Mouse (Mus musculus) midbrain, embryonic 13.5 days (tissue): Measurements from ENCODE around the gene Kank4. TPM values are rescaled to one million over a fixed set of nuclear protein-coding genes. Genes with fewer than 3 reads are reported as not detected.
"Not testable (repeated sequence)": the region's sequence is repeated elsewhere in the genome, so short reads cannot be mapped to it uniquely, and the experiment has no call there.

Source experiments
- ATAC-seq: fragments of 200-750 bp; cut with Nextera tagmentation; 2 replicates; pipeline ENCODE4 v1.8.0; 2017; ENCODE audit warnings: mild to moderate bottlenecking, moderate TSS enrichment, moderate library complexity
- H3K27ac ChIP-seq: fragments of 300-500 bp; sonication (generic); 2 replicates; pipeline ENCODE4 v1.5.1; 2015; ENCODE audit warnings: inconsistent platforms, mild to moderate bottlenecking, moderate library complexity
- H3K27me3 ChIP-seq: fragments of 300-500 bp; sonication (generic); 2 replicates; pipeline ENCODE4 v1.6.1; 2015; ENCODE audit warnings: mild to moderate bottlenecking, inconsistent platforms
- H3K36me3 ChIP-seq: fragments of 300-500 bp; sonication (generic); 2 replicates; pipeline ENCODE4 v1.6.1; 2015; ENCODE audit warnings: mild to moderate bottlenecking, inconsistent platforms
- H3K4me1 ChIP-seq: fragments of 300-500 bp; sonication (generic); replicated peaks from 2 replicates; pipeline ENCODE4 v1.6.1; 2015; ENCODE audit warnings: inconsistent platforms
- H3K4me2 ChIP-seq: fragments of 300-500 bp; sonication (generic); replicated peaks from 2 replicates; pipeline ENCODE4 v1.6.1; 2015; ENCODE audit warnings: moderate library complexity, mild to moderate bottlenecking, inconsistent platforms
- H3K4me3 ChIP-seq: fragments of 300-500 bp; sonication (generic); replicated peaks from 2 replicates; pipeline ENCODE4 v1.5.1; 2015; ENCODE audit warnings: mild to moderate bottlenecking, inconsistent platforms
- H3K9ac ChIP-seq: fragments of 300-500 bp; sonication (generic); replicated peaks from 2 replicates; pipeline ENCODE4 v1.6.1; 2015; ENCODE audit warnings: mild to moderate bottlenecking, inconsistent platforms
- H3K9me3 ChIP-seq: fragments of 300-500 bp; sonication (generic); 2 replicates; pipeline ENCODE4 v1.6.1; 2016; ENCODE audit warnings: mild to moderate bottlenecking, inconsistent platforms
- WGBS: fragments of 180-500 bp; shearing (Covaris S2); methylation state at CpG from one replicate; pipeline ENCODE4 v1.1.7; 2015; 5-methylcytosine and 5-hydroxymethylcytosine counted together
- polyA plus RNA-seq: library from polyadenylated mRNA; unstranded; fragments of >200 nt; fragmentation: Nextera tagmentation; extraction: Ambion mirVana; gene quantifications from 2 replicates; pipeline ENCODE4 v1.2.1, GENCODE M21; 2015

Gene Kank4
- polyA plus RNA-seq, 1 experiment from 2014 or later: 0.19 TPM

GRCm38 (mm10) chr4:98845687-98846125 is 28.4 kb upstream of the Kank4 start:
- no peaks in the 10 kb centered on the region for H3K27me3 ChIP-seq
- no peak overlapping the region for H3K4me2 ChIP-seq
- no peak overlapping the region for H3K27ac ChIP-seq
- H3K4me3 ChIP-seq: no peak overlapping the region
- H3K9ac ChIP-seq: no peak overlapping the region
- H3K4me1 ChIP-seq: peaks cover 2% of the 10 kb centered on the region
- 80% methylated on average over 8 of the region's 8 CpGs for WGBS
- H3K36me3 ChIP-seq: no peaks in the 10 kb centered on the region
- ATAC-seq: 0 out of 2 replicates have a peak, but pooled peaks have one; percentile 30
- no peaks in the 10 kb centered on the region for H3K9me3 ChIP-seq

DNA sequence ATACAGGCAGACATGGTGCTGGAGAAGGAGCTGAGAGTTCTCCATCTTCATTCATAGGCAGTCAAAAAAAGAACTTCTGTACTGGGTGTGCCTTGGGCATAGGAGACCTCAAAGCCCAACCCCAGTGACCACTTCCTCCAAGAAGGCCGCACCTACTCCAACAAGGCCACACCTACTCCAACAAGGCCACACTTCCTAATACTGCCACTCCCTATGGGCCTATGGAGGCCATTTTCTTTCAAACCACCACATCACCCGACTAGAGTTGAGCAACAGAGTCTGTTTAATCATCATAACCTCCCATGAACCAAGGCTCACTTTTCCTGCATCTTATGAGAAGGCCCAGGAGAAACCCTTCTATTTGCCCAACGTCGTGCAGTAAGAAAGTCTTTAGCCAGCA is 27.9 kb upstream of the Kank4 start:
- Histone ChIP-seq H3K4me1 (peaks cover 5% of the 10 kb centered on the region), H3K4me3 (no peak overlapping the region), H3K36me3 (no peaks in the 10 kb centered on the region), H3K9ac (no peak overlapping the region), H3K27ac (no peak overlapping the region), H3K4me2 (no peak overlapping the region), H3K27me3 (no peaks in the 10 kb centered on the region), H3K9me3 (no peaks in the 10 kb centered on the region)
- no peak for ATAC-seq
- 89% methylated on average over 4 of the region's 4 CpGs for WGBS

DNA sequence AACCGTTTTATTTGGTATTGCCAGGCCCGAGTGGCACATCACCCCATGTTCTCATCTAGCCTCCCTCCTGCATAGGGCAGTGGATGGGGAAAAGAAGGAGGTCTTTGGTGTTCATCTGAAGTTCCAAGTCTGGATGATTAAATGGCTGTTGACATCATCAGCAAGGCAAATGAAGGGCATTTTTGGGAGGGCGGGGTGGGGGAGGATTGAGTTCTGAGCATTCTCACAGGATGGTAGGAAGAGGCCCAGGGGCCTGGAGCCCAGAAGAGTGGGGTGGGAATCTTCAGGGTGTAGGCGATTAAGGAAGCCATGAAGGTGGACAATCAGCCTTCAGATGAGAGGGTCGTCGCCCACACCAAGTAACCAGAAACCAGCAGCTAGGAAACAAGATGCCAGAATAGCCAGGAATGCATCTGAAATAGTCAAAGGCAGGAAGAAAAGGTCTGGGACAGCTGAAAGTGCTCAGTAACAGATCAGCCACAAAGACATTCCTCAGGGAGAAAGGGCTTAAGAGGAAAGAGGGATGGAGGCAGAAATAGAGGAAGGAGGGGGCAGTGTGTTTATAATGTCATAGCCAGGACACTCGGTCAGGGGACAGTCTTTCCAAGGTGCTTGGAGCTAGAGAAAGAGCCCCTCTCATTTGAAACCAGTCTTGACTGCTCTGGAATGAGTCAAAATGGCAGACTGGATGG is 26.7 kb upstream of the Kank4 start:
- no peak overlapping the region for H3K9ac ChIP-seq
- H3K9me3 ChIP-seq: no peaks in the 10 kb centered on the region
- peaks cover 5% of the 10 kb centered on the region for H3K4me1 ChIP-seq
- H3K4me3 ChIP-seq: no peak overlapping the region
- WGBS: 81% methylated on average over 7 of the region's 7 CpGs
- no peak overlapping the region for H3K4me2 ChIP-seq
- H3K36me3 ChIP-seq: no peaks in the 10 kb centered on the region
- H3K27ac ChIP-seq: no peak overlapping the region
- no peaks in the 10 kb centered on the region for H3K27me3 ChIP-seq
- no peak for ATAC-seq

GRCm38 (mm10) chr4:98841251-98841650 is 23.9 kb upstream of the Kank4 start:
- not testable (repeated sequence) for H3K9me3 ChIP-seq, ATAC-seq, H3K9ac ChIP-seq, H3K27me3 ChIP-seq, H3K27ac ChIP-seq, H3K36me3 ChIP-seq, H3K4me2 ChIP-seq, H3K4me3 ChIP-seq, H3K4me1 ChIP-seq
- WGBS: 66% methylated on average over 6 of the region's 6 CpGs

DNA sequence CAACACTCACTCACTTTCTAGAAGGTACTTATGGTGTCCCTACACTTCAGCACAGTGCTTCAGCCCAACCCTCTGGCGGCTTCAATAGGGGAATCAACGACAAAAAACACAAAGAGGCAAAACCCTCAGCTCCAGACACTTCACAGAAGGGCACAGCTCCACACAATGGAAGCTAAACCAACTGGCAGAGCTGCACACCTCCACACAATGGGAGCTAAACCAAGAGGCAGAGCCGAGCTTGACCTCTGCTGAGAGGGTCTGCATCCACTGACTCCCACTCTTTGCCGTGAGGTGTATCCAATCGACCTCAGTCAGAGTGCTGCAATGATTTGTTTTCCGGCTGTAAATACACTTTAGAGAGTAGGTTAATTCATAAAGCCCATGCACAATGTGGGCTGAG is 23.2 kb upstream of the Kank4 start:
- peak; percentile 70; the same call in 1 of the 2 replicates for ATAC-seq
- Histone ChIP-seq H3K4me1 (peaks cover 5% of the 10 kb centered on the region), H3K4me3 (no peak overlapping the region), H3K9ac (no peak overlapping the region), H3K27ac (no peak overlapping the region), H3K9me3 (no peaks in the 10 kb centered on the region), H3K36me3 (no peaks in the 10 kb centered on the region), H3K4me2 (no peak overlapping the region), H3K27me3 (no peaks in the 10 kb centered on the region)
- 9% methylated on average over 6 of the region's 6 CpGs for WGBS

DNA sequence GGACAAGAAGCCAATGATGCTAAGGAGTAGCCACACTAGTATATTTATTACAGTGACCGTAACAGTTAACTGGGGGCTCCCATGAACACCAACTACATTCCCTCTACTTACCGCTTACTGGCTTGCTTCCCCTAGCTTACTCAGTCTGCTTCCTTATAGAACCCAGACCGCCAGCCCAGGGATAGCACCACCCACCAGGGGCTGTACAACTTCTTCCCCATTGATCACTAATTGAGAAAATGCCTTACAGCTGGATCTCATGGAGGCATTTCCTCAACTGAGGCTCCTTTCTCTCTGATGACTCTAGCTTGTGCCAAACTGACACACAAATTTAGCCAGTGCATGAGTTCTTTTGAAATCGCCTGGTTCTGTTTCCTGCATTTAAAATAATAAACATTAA is 21.6 kb upstream of the Kank4 start:
- WGBS: 88% methylated on average over 4 of the region's 4 CpGs
- Histone ChIP-seq H3K36me3 (no peaks in the 10 kb centered on the region), H3K4me3 (no peak overlapping the region), H3K4me2 (no peak overlapping the region), H3K27ac (no peak overlapping the region), H3K9me3 (no peaks in the 10 kb centered on the region), H3K9ac (no peak overlapping the region), H3K4me1 (peaks cover 5% of the 10 kb centered on the region), H3K27me3 (no peaks in the 10 kb centered on the region)
- no peak for ATAC-seq

GRCm38 (mm10) chr4:98837715-98838505 is 20.6 kb upstream of the Kank4 start:
- WGBS: 93% methylated on average over 16 of the region's 16 CpGs
- ATAC-seq: no peak

DNA sequence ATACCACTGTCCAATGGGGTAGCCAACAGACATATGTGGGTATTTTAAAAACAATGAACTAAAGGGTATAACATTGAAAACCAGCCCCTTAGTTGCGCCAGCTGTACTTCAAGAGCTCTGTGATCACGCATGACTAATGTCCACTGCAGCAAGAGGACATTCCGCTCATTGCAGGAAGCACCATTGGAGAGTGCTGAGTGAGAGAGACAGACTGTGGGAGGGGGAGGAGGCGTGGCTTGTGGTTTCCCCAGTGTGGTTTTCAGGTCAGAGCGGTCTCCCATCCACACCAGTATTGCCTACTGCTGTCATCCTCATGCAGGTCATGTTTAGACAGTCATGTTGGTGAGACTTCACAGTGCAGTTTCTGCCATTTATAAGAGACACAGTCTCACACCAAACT is 19.2 kb upstream of the Kank4 start:
- H3K9ac ChIP-seq: no peak overlapping the region
- peaks cover 5% of the 10 kb centered on the region for H3K4me1 ChIP-seq
- H3K27ac ChIP-seq: no peak overlapping the region
- no peak overlapping the region for H3K4me2 ChIP-seq
- WGBS: 67% methylated on average over 5 of the region's 5 CpGs
- H3K4me3 ChIP-seq: no peak overlapping the region
- no peaks in the 10 kb centered on the region for H3K9me3 ChIP-seq
- no peak for ATAC-seq
- H3K27me3 ChIP-seq: no peaks in the 10 kb centered on the region
- no peaks in the 10 kb centered on the region for H3K36me3 ChIP-seq

More at GRCm38 (mm10) chr4:98837715-98838505, 20.6 kb upstream of the Kank4 start:
- no peaks in the 10 kb centered on the region for H3K9me3 ChIP-seq
- no peak overlapping the region for H3K27ac ChIP-seq
- peaks cover 5% of the 10 kb centered on the region for H3K4me1 ChIP-seq
- no peak overlapping the region for H3K4me3 ChIP-seq
- H3K4me2 ChIP-seq: no peak overlapping the region
- H3K36me3 ChIP-seq: no peaks in the 10 kb centered on the region
- H3K9ac ChIP-seq: no peak overlapping the region
- no peaks in the 10 kb centered on the region for H3K27me3 ChIP-seq

- Histone ChIP-seq H3K36me3 (no peaks in the 10 kb centered on the region), H3K9me3 (no peaks in the 10 kb centered on the region), H3K27me3 (no peaks in the 10 kb centered on the region), H3K4me2 (no peak overlapping the region), H3K4me3 (no peak overlapping the region), H3K27ac (no peak overlapping the region), H3K4me1 (no peaks in the 10 kb centered on the region), H3K9ac (no peak overlapping the region)
- ATAC-seq: no peak
- WGBS: 65% methylated on average over 4 of the region's 4 CpGs
Measured at GRCm38 (mm10) chr4:98834782-98835181, 17.4 kb upstream of the Kank4 start.

- no peaks in the 10 kb centered on the region for H3K27me3 ChIP-seq
- H3K4me1 ChIP-seq: no peaks in the 10 kb centered on the region
- H3K4me2 ChIP-seq: no peak overlapping the region
- no peak for ATAC-seq
- H3K9me3 ChIP-seq: no peaks in the 10 kb centered on the region
- WGBS: 85% methylated on average over 1 of the region's 1 CpGs
- no peaks in the 10 kb centered on the region for H3K36me3 ChIP-seq
- no peak overlapping the region for H3K9ac ChIP-seq
- no peak overlapping the region for H3K4me3 ChIP-seq
- H3K27ac ChIP-seq: no peak overlapping the region
Measured at GRCm38 (mm10) chr4:98831726-98832125, 14.4 kb upstream of the Kank4 start.

GRCm38 (mm10) chr4:98826701-98827100 is 9.4 kb upstream of the Kank4 start:
- ATAC-seq: no peak
- H3K4me1 ChIP-seq: no peaks in the 10 kb centered on the region
- no peaks in the 10 kb centered on the region for H3K9me3 ChIP-seq
- 61% methylated on average over 3 of the region's 3 CpGs for WGBS
- no peaks in the 10 kb centered on the region for H3K36me3 ChIP-seq
- H3K27me3 ChIP-seq: no peaks in the 10 kb centered on the region
- H3K4me2 ChIP-seq: no peak overlapping the region
- no peak overlapping the region for H3K4me3 ChIP-seq
- no peak overlapping the region for H3K9ac ChIP-seq
- no peak overlapping the region for H3K27ac ChIP-seq

DNA sequence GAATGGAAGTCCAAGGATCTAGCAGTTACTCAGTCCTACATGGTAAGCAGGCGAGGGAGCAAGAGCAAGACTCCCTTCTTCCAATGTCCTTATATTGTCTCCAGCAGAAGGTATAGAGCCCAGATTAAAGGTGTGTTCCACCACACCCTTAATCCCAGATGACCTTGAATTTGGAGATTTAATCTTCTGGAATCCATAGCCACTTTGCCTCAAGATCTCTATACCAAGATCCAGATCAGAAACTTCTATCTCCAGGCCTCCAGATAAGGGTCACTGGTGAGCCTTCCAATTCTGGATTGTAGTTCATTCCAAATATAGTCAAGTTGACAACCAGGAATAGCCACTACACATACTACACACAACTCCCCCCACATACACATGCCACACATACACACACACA is 6.4 kb upstream of the Kank4 start, which contains the start of gene I0C0044D17Rik:
I0C0044D17Rik (minus strand) TSS at position 101 of the 400 bp plus-strand sequence.
- H3K27me3 ChIP-seq: peaks cover 14% of the 10 kb centered on the region
- H3K9me3 ChIP-seq, ATAC-seq, H3K4me1 ChIP-seq, H3K4me3 ChIP-seq, H3K4me2 ChIP-seq, H3K36me3 ChIP-seq, H3K27ac ChIP-seq, H3K9ac ChIP-seq: not testable (repeated sequence)
- 95% methylated on average over 1 of the region's 1 CpGs for WGBS
